Mouse (Mus musculus): Measurements from ENCODE around the gene Rbm43.

- no peak for TF ChIP-seq CTCF (IDR thresholded peaks at IDR 0.05; ENCODE audit: borderline replicate concordance, extremely low read depth, insufficient read depth, insufficient read length)
- TF ChIP-seq POLR2A (IDR thresholded peaks at IDR 0.05; ENCODE audit: borderline replicate concordance, extremely low read depth, insufficient read depth, insufficient read length, poor library complexity, severe bottlenecking) = no peak
Observed at GRCm38 (mm10) chr2:51880143-51880542, 54.8 kb downstream of the Rbm43 start.
